Mouse (Mus musculus): ENCODE measurements at regions not wholly inside any gene's neighbourhood (a gene's known extent, or its start where the extent isn't known, plus 50 kb on each side); places are given as distances from the start of the nearest gene placed in this dataset.

GRCm38 (mm10) chr19:26492806-26493205, 112.0 kb upstream of the Smarca2 start:
- H3K9ac ChIP-seq (replicated peaks; ENCODE audit: low read depth, low read length), result no peak overlapping the region
- H3K27ac ChIP-seq (ENCODE audit: low read depth, low read length), result no peak overlapping the region
- H3K4me1 ChIP-seq (ENCODE audit: control insufficient read depth, insufficient read depth, low read length), result no peaks in the 10 kb centered on the region
- no peak for ATAC-seq (ENCODE audit: low read depth)
- H3K4me2 ChIP-seq (ENCODE audit: low read depth, low read length), result no peak overlapping the region
- no peaks in the 10 kb centered on the region for H3K36me3 ChIP-seq (ENCODE audit: control insufficient read depth, insufficient read depth, low read length)
- no peak overlapping the region for H3K4me3 ChIP-seq (ENCODE audit: low read depth, low read length)
- WGBS, result 82% methylated on average over 2 of the region's 2 CpGs
- H3K9me3 ChIP-seq (ENCODE audit: control insufficient read depth, low read length), result no peaks in the 10 kb centered on the region
- no peaks in the 10 kb centered on the region for H3K27me3 ChIP-seq (ENCODE audit: control insufficient read depth, insufficient read depth, low read length)

- Histone ChIP-seq H3K9me3 (ENCODE audit: control insufficient read depth, low read length) (no peaks in the 10 kb centered on the region), H3K4me1 (ENCODE audit: control insufficient read depth, insufficient read depth, low read length) (no peaks in the 10 kb centered on the region), H3K36me3 (ENCODE audit: control insufficient read depth, insufficient read depth, low read length) (no peaks in the 10 kb centered on the region), H3K27ac (ENCODE audit: low read depth, low read length) (no peak overlapping the region), H3K27me3 (ENCODE audit: control insufficient read depth, insufficient read depth, low read length) (no peaks in the 10 kb centered on the region), H3K9ac (replicated peaks; ENCODE audit: low read depth, low read length) (no peak overlapping the region), H3K4me2 (ENCODE audit: low read depth, low read length) (no peak overlapping the region), H3K4me3 (ENCODE audit: low read depth, low read length) (no peak overlapping the region)
- no peak for ATAC-seq (ENCODE audit: low read depth)
Measured at GRCm38 (mm10) chr19:26501064-26501463, 103.8 kb upstream of the Smarca2 start.

- H3K27me3 ChIP-seq (ENCODE audit: control insufficient read depth, insufficient read depth, low read length), result no peaks in the 10 kb centered on the region
- WGBS, result 95% methylated on average over 2 of the region's 2 CpGs
- no peak overlapping the region for H3K27ac ChIP-seq (ENCODE audit: low read depth, low read length)
Measured at GRCm38 (mm10) chr19:26504027-26504426, 100.8 kb upstream of the Smarca2 start.

GRCm38 (mm10) chr19:26506802-26507201, 98.0 kb upstream of the Smarca2 start:
- no peak overlapping the region for H3K27ac ChIP-seq (ENCODE audit: low read depth, low read length)
- peaks cover 12% of the 10 kb centered on the region; the same call in 1 of the 2 replicates for H3K4me1 ChIP-seq (ENCODE audit: control insufficient read depth, insufficient read depth, low read length)
- no peaks in the 10 kb centered on the region for H3K36me3 ChIP-seq (ENCODE audit: control insufficient read depth, insufficient read depth, low read length)
- no peaks in the 10 kb centered on the region for H3K27me3 ChIP-seq (ENCODE audit: control insufficient read depth, insufficient read depth, low read length)
- 67% methylated on average over 1 of the region's 1 CpGs for WGBS
- H3K9me3 ChIP-seq (ENCODE audit: control insufficient read depth, low read length), result no peaks in the 10 kb centered on the region
- no peak overlapping the region for H3K9ac ChIP-seq (replicated peaks; ENCODE audit: low read depth, low read length)
- no peak overlapping the region for H3K4me2 ChIP-seq (ENCODE audit: low read depth, low read length)
- ATAC-seq (ENCODE audit: low read depth), result no peak
- no peak overlapping the region for H3K4me3 ChIP-seq (ENCODE audit: low read depth, low read length)

More at GRCm38 (mm10) chr19:26504027-26504426, 100.8 kb upstream of the Smarca2 start:
- Histone ChIP-seq H3K9me3 (ENCODE audit: control insufficient read depth, low read length) (no peaks in the 10 kb centered on the region), H3K9ac (replicated peaks; ENCODE audit: low read depth, low read length) (no peak overlapping the region), H3K4me1 (ENCODE audit: control insufficient read depth, insufficient read depth, low read length) (peaks cover 7% of the 10 kb centered on the region; the same call in 1 of the 2 replicates), H3K4me2 (ENCODE audit: low read depth, low read length) (no peak overlapping the region), H3K4me3 (ENCODE audit: low read depth, low read length) (no peak overlapping the region), H3K36me3 (ENCODE audit: control insufficient read depth, insufficient read depth, low read length) (no peaks in the 10 kb centered on the region)
- ATAC-seq (ENCODE audit: low read depth), result no peak

GRCm38 (mm10) chr19:26507986-26508385, 96.9 kb upstream of the Smarca2 start:
- Histone ChIP-seq H3K36me3 (ENCODE audit: control insufficient read depth, insufficient read depth, low read length) (no peaks in the 10 kb centered on the region), H3K9me3 (ENCODE audit: control insufficient read depth, low read length) (no peaks in the 10 kb centered on the region), H3K9ac (replicated peaks; ENCODE audit: low read depth, low read length) (no peak overlapping the region), H3K4me3 (ENCODE audit: low read depth, low read length) (no peak overlapping the region), H3K27me3 (ENCODE audit: control insufficient read depth, insufficient read depth, low read length) (no peaks in the 10 kb centered on the region), H3K27ac (ENCODE audit: low read depth, low read length) (peak overlapping the region; percentile 66; the same call in 1 of the 2 replicates), H3K4me2 (ENCODE audit: low read depth, low read length) (no peak overlapping the region; the same call in 1 of the 2 replicates), H3K4me1 (ENCODE audit: control insufficient read depth, insufficient read depth, low read length) (peaks cover 12% of the 10 kb centered on the region; the same call in 1 of the 2 replicates)
- ATAC-seq (ENCODE audit: low read depth), result peak; percentile 38; the same call in 1 of the 2 replicates
- 65% methylated on average over 11 of the region's 11 CpGs for WGBS

- peak overlapping the region; percentile 66 for H3K27ac ChIP-seq (ENCODE audit: low read depth, low read length)
- H3K9me3 ChIP-seq (ENCODE audit: control insufficient read depth, low read length), result no peaks in the 10 kb centered on the region
- H3K4me1 ChIP-seq (ENCODE audit: control insufficient read depth, insufficient read depth, low read length), result peaks cover 12% of the 10 kb centered on the region; the same call in 1 of the 2 replicates
- WGBS, result 24% methylated on average over 7 of the region's 7 CpGs
- H3K4me2 ChIP-seq (ENCODE audit: low read depth, low read length), result peak overlapping the region; percentile 27; the same call in 1 of the 2 replicates
- H3K27me3 ChIP-seq (ENCODE audit: control insufficient read depth, insufficient read depth, low read length), result no peaks in the 10 kb centered on the region
- H3K36me3 ChIP-seq (ENCODE audit: control insufficient read depth, insufficient read depth, low read length), result no peaks in the 10 kb centered on the region
- H3K9ac ChIP-seq (replicated peaks; ENCODE audit: low read depth, low read length), result 0 out of 2 replicates have a peak overlapping the region, but pooled peaks have one; percentile 11
- ATAC-seq (ENCODE audit: low read depth), result peak; percentile 83
- H3K4me3 ChIP-seq (ENCODE audit: low read depth, low read length), result no peak overlapping the region
Measured at GRCm38 (mm10) chr19:26508616-26509015, 96.2 kb upstream of the Smarca2 start.

GRCm38 (mm10) chr19:26509240-26509639, 95.6 kb upstream of the Smarca2 start:
- Histone ChIP-seq H3K4me3 (ENCODE audit: low read depth, low read length) (no peak overlapping the region), H3K9ac (replicated peaks; ENCODE audit: low read depth, low read length) (no peak overlapping the region), H3K27me3 (ENCODE audit: control insufficient read depth, insufficient read depth, low read length) (no peaks in the 10 kb centered on the region), H3K36me3 (ENCODE audit: control insufficient read depth, insufficient read depth, low read length) (no peaks in the 10 kb centered on the region), H3K4me1 (ENCODE audit: control insufficient read depth, insufficient read depth, low read length) (peaks cover 12% of the 10 kb centered on the region; the same call in 1 of the 2 replicates), H3K4me2 (ENCODE audit: low read depth, low read length) (no peak overlapping the region), H3K27ac (ENCODE audit: low read depth, low read length) (no peak overlapping the region; the same call in 1 of the 2 replicates), H3K9me3 (ENCODE audit: control insufficient read depth, low read length) (no peaks in the 10 kb centered on the region)
- 76% methylated on average over 2 of the region's 2 CpGs for WGBS
- ATAC-seq (ENCODE audit: low read depth), result no peak

GRCm38 (mm10) chr19:26510185-26510584, 94.7 kb upstream of the Smarca2 start:
- Histone ChIP-seq H3K9me3 (ENCODE audit: control insufficient read depth, low read length) (no peaks in the 10 kb centered on the region), H3K9ac (replicated peaks; ENCODE audit: low read depth, low read length) (no peak overlapping the region), H3K4me1 (ENCODE audit: control insufficient read depth, insufficient read depth, low read length) (peaks cover 12% of the 10 kb centered on the region; the same call in 1 of the 2 replicates), H3K27ac (ENCODE audit: low read depth, low read length) (no peak overlapping the region), H3K27me3 (ENCODE audit: control insufficient read depth, insufficient read depth, low read length) (no peaks in the 10 kb centered on the region), H3K4me3 (ENCODE audit: low read depth, low read length) (no peak overlapping the region), H3K36me3 (ENCODE audit: control insufficient read depth, insufficient read depth, low read length) (no peaks in the 10 kb centered on the region), H3K4me2 (ENCODE audit: low read depth, low read length) (no peak overlapping the region)
- no peak for ATAC-seq (ENCODE audit: low read depth)
- WGBS, result 80% methylated on average over 12 of the region's 12 CpGs

GRCm38 (mm10) chr19:26510887-26511286, 94.0 kb upstream of the Smarca2 start:
- Histone ChIP-seq H3K27ac (ENCODE audit: low read depth, low read length) (no peak overlapping the region), H3K36me3 (ENCODE audit: control insufficient read depth, insufficient read depth, low read length) (no peaks in the 10 kb centered on the region), H3K4me3 (ENCODE audit: low read depth, low read length) (no peak overlapping the region), H3K9me3 (ENCODE audit: control insufficient read depth, low read length) (no peaks in the 10 kb centered on the region), H3K27me3 (ENCODE audit: control insufficient read depth, insufficient read depth, low read length) (no peaks in the 10 kb centered on the region), H3K4me2 (ENCODE audit: low read depth, low read length) (no peak overlapping the region), H3K4me1 (ENCODE audit: control insufficient read depth, insufficient read depth, low read length) (peaks cover 12% of the 10 kb centered on the region; the same call in 1 of the 2 replicates), H3K9ac (replicated peaks; ENCODE audit: low read depth, low read length) (no peak overlapping the region)
- ATAC-seq (ENCODE audit: low read depth), result no peak
- 89% methylated on average over 3 of the region's 3 CpGs for WGBS

Data from neural tube, embryonic 14.5 days (tissue).